Mouse (Mus musculus) mouse trophoblast stem cell (cell line): ENCODE measurements around the gene Kcnq5.

ENCODE experiments used
- in situ Hi-C, 2 experiments: fragments of 300-500 bp; cut with MseI, MboI; formaldehyde crosslinking; loops; 2 replicates in 1 of 2; 3 replicates in 1 of 2; pipeline ENCODE4 v1.15.1; 2025

The Kcnq5 gene

DNA sequence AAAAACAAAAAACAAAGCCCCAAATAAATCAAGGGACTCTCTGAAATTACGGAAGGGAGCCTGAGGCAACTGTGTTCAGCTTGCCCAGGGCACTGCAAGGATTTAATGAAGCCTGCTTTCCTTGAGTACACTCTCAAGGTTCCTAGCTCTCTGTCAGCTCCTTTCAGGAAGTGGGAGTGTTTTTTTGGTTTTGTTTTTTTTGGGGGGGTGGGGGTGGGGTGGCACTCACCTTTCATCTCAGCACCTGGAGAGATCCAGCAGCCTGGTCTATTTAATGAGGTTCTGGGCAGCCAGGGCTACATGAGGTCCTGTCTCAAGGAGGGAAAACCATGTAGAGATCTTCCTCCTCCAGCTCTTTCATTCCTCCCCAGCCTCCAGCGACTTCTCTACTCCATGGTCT, 612.4 kb downstream of the Kcnq5 start, which contains the start of gene Khdc1a:
Gene Khdc1a (plus strand): TSS at position 301 of the 400 bp plus-strand sequence.
- in situ Hi-C loops = no loop called here
